Comparison of ENCODE assay signal across 13 mouse cellular contexts in the genomic region with DNA sequence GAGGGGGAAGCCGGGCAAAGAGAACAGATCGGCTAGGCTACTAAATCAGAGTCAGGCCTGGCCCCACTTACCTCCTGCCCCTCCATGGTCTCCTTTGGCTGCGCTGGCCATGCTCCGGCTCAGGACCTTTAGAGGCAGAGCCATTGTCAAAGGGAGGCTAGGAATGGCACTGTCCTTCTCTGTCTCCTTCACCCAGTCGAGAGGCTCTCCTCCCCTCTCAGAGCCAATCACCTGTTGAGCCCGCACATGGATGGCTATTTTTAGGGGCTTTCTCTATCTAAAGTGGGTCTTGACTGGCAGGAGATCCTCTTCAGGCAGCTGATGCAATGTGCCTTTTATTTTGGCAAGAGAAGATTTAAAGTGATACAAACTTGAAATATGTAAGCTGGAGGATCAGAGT. TPM values are rescaled to one million over a fixed set of nuclear protein-coding genes. Genes with fewer than 3 reads are reported as not detected.
DNase-seq lines count a peak whose midpoint lies in the region; ATAC-seq and TF ChIP-seq lines count a peak whose summit lies in the region.
"Had no signal": no experiment of that assay in that cellular context is flagged by ENCODE, and none has a peak within 500 bp of the region (broad histone marks: within the 10 kb centered on the region; RNA-seq: fewer than 3 reads in every experiment).

Cox6a2 (minus strand) TSS at position 236 of the 400 bp plus-strand sequence.

- DNase-seq in liver, postnatal 0 days: peak; percentile 11
- DNase-seq in heart, embryonic 10.5 days (ENCODE audit: low spot score): no peak
- no peak for DNase-seq in urinary bladder, adult 2 months (ENCODE audit: low spot score)
- no peak for DNase-seq in cerebellum, adult 2 months
- DNase-seq: layer of hippocampus, adult 9-11 months; lung, embryonic 14.5 days had no signal

- no peak for TF ChIP-seq CTCF in liver, postnatal 0 days (IDR thresholded peaks at IDR 0.05; ENCODE audit: low read depth)
- no peak for TF ChIP-seq CTCF in cortical plate, adult 2 months (IDR thresholded peaks at IDR 0.05; ENCODE audit: extremely low read depth, insufficient read depth, low read length)
- TF ChIP-seq CTCF in cerebellum, adult 2 months (IDR thresholded peaks at IDR 0.05; ENCODE audit: borderline replicate concordance, insufficient read depth, low read depth, low read length): no peak

- TF ChIP-seq EP300 in liver, postnatal 0 days (IDR thresholded peaks at IDR 0.05; ENCODE audit: low read depth): no peak

- no peaks in the 10 kb centered on the region for H3K4me1 ChIP-seq in liver, postnatal 0 days (ENCODE audit: insufficient read depth)
- H3K4me1 ChIP-seq in liver, embryonic 12.5 days: no peaks in the 10 kb centered on the region
- H3K4me1 ChIP-seq in cortical plate, adult 2 months (ENCODE audit: control insufficient read depth, insufficient read depth, low read length): no peaks in the 10 kb centered on the region
- peaks cover 4% of the 10 kb centered on the region; the same call in 1 of the 2 replicates for H3K4me1 ChIP-seq in heart, embryonic 10.5 days
- H3K4me1 ChIP-seq in lung, embryonic 16.5 days (replicated peaks; ENCODE audit: control insufficient read depth, insufficient read depth, low read length): no peaks in the 10 kb centered on the region
- H3K4me1 ChIP-seq in cerebellum, adult 2 months (ENCODE audit: control insufficient read depth, insufficient read depth, low read length): no peaks in the 10 kb centered on the region
- H3K4me1 ChIP-seq: forebrain, embryonic 15.5 days had no signal

- no peaks in the 10 kb centered on the region for H3K27me3 ChIP-seq in liver, postnatal 0 days (ENCODE audit: insufficient read depth, low read length)
- no peaks in the 10 kb centered on the region for H3K27me3 ChIP-seq in liver, embryonic 12.5 days (replicated peaks)
- H3K27me3 ChIP-seq in heart, embryonic 10.5 days (ENCODE audit: insufficient read depth, poor library complexity, severe bottlenecking): no peaks in the 10 kb centered on the region
- no peaks in the 10 kb centered on the region for H3K27me3 ChIP-seq in lung, embryonic 16.5 days (ENCODE audit: control insufficient read depth, insufficient read depth, low read depth, low read length)
- no peaks in the 10 kb centered on the region for H3K27me3 ChIP-seq in cerebellum, adult 2 months (ENCODE audit: control insufficient read depth, insufficient read depth, low read length)
- H3K27me3 ChIP-seq: forebrain, embryonic 15.5 days had no signal

- no peak for ATAC-seq in liver, postnatal 0 days
- ATAC-seq in liver, embryonic 12.5 days: no peak
- no peak for ATAC-seq in lung, embryonic 16.5 days (ENCODE audit: low read depth)
- no peak for ATAC-seq in megakaryocyte, adult 5-6 weeks (ENCODE audit: poor library complexity, severe bottlenecking)
- ATAC-seq: CD4-positive, CD25-positive, alpha-beta regulatory T cell, adult 4 months; forebrain, embryonic 15.5 days had no signal

- no peak for TF ChIP-seq POLR2A in cortical plate, adult 2 months (IDR thresholded peaks at IDR 0.05; ENCODE audit: extremely low read depth, insufficient read depth, low read length)
- no peak for TF ChIP-seq POLR2A in cerebellum, adult 2 months (IDR thresholded peaks at IDR 0.05; ENCODE audit: borderline replicate concordance, insufficient read depth, low read length)

- no peak within 1 kb of the TSS for H3K9ac ChIP-seq in liver, postnatal 0 days (replicated peaks)
- no peak within 1 kb of the TSS for H3K9ac ChIP-seq in liver, embryonic 12.5 days
- H3K9ac ChIP-seq in lung, embryonic 16.5 days (ENCODE audit: low read length): no peak within 1 kb of the TSS
- H3K9ac ChIP-seq: forebrain, embryonic 15.5 days; lung, embryonic 14.5 days had no signal

- WGBS in liver, postnatal 0 days (ENCODE audit: insufficient replicate concordance): 78% methylated on average over 6 of the region's 6 CpGs
- 62% methylated on average over 6 of the region's 6 CpGs for WGBS in liver, embryonic 12.5 days (ENCODE audit: insufficient replicate concordance)
- WGBS in heart, embryonic 10.5 days: 36% methylated on average over 6 of the region's 6 CpGs
- 54% methylated on average over 6 of the region's 6 CpGs for WGBS in lung, embryonic 16.5 days
- WGBS in cerebellum, adult 2 months: 59% methylated on average over 6 of the region's 6 CpGs

- H3K27ac ChIP-seq in liver, postnatal 0 days (ENCODE audit: low read depth): no peak within 1 kb of the TSS
- H3K27ac ChIP-seq in liver, embryonic 12.5 days: no peak within 1 kb of the TSS
- H3K27ac ChIP-seq in cortical plate, adult 2 months (ENCODE audit: insufficient read depth, low read length): no peak within 1 kb of the TSS
- peak within 1 kb of the TSS; percentile 90 for H3K27ac ChIP-seq in heart, embryonic 10.5 days
- H3K27ac ChIP-seq in lung, embryonic 16.5 days (ENCODE audit: low read length): no peak within 1 kb of the TSS
- no peak within 1 kb of the TSS for H3K27ac ChIP-seq in cerebellum, adult 2 months (ENCODE audit: insufficient read depth, low read length)
- H3K27ac ChIP-seq: forebrain, embryonic 15.5 days had no signal

- H3K4me2 ChIP-seq in liver, postnatal 0 days (ENCODE audit: low read depth, low read length): no peak within 1 kb of the TSS
- H3K4me2 ChIP-seq in liver, embryonic 12.5 days: no peak within 1 kb of the TSS
- no peak within 1 kb of the TSS for H3K4me2 ChIP-seq in lung, embryonic 16.5 days (ENCODE audit: low read depth, low read length)
- H3K4me2 ChIP-seq: forebrain, embryonic 15.5 days; lung, embryonic 14.5 days had no signal

- H3K4me3 ChIP-seq in liver, postnatal 0 days (ENCODE audit: low read depth, low read length): no peak within 1 kb of the TSS
- no peak within 1 kb of the TSS for H3K4me3 ChIP-seq in liver, embryonic 12.5 days
- H3K4me3 ChIP-seq in cortical plate, adult 2 months (ENCODE audit: insufficient read depth, low read length): no peak within 1 kb of the TSS
- peak within 1 kb of the TSS; percentile 59 for H3K4me3 ChIP-seq in heart, embryonic 10.5 days
- H3K4me3 ChIP-seq in lung, embryonic 16.5 days (ENCODE audit: low read length): no peak within 1 kb of the TSS
- no peak within 1 kb of the TSS for H3K4me3 ChIP-seq in cerebellum, adult 2 months (replicated peaks; ENCODE audit: insufficient read depth, low read depth, low read length)
- H3K4me3 ChIP-seq: forebrain, embryonic 15.5 days had no signal

- H3K9me3 ChIP-seq in liver, postnatal 0 days (ENCODE audit: low read length): no peaks in the 10 kb centered on the region
- no peaks in the 10 kb centered on the region for H3K9me3 ChIP-seq in liver, embryonic 12.5 days (replicated peaks)
- H3K9me3 ChIP-seq in heart, embryonic 10.5 days: no peaks in the 10 kb centered on the region
- H3K9me3 ChIP-seq in lung, embryonic 16.5 days (ENCODE audit: control insufficient read depth, low read length): no peaks in the 10 kb centered on the region
- H3K9me3 ChIP-seq: forebrain, embryonic 15.5 days had no signal

- H3K36me3 ChIP-seq in liver, postnatal 0 days (replicated peaks; ENCODE audit: insufficient read depth, low read length): no peaks in the 10 kb centered on the region
- H3K36me3 ChIP-seq in liver, embryonic 12.5 days: no peaks in the 10 kb centered on the region
- peaks cover 4% of the 10 kb centered on the region; the same call in 1 of the 2 replicates for H3K36me3 ChIP-seq in heart, embryonic 10.5 days
- H3K36me3 ChIP-seq in lung, embryonic 16.5 days (ENCODE audit: control insufficient read depth, insufficient read depth, low read length): no peaks in the 10 kb centered on the region
- H3K36me3 ChIP-seq: forebrain, embryonic 15.5 days had no signal

RNA-seq across cellular contexts. Expression of gene Cox6a2, which starts in this region (rescaled TPM):
- polyA plus RNA-seq in liver, postnatal 0 days (2015; fragmentation: Nextera tagmentation; extraction: Ambion mirVana): 1.1 and 15.6 TPM in 2 replicates
- polyA plus RNA-seq in liver, embryonic 12.5 days (2016; fragmentation: Nextera tagmentation; extraction: Ambion mirVana): 1.2 and 1.5 TPM in 2 replicates
- 29.5 and 36.4 TPM in 2 replicates for polyA plus RNA-seq in cortical plate, adult 2 months (2012; rRNA removed)
- polyA plus RNA-seq in heart, embryonic 10.5 days (2016; fragmentation: Nextera tagmentation; extraction: Ambion mirVana): 258 and 459 TPM in 2 replicates
- polyA plus RNA-seq in lung, embryonic 16.5 days (2015; fragmentation: Nextera tagmentation; extraction: Ambion mirVana): 22.4 and 28.3 TPM in 2 replicates
- 1.3 and 6.9 TPM in 2 replicates for total RNA-seq in megakaryocyte, adult 5-6 weeks (2015)
- 2.9 and 5.4 TPM in 2 replicates for total RNA-seq in megakaryocyte, adult 5-6 weeks (2017)
- 0.24 and 0.26 TPM in 2 replicates for polyA plus RNA-seq in urinary bladder, adult 2 months (2012; rRNA removed)
- polyA plus RNA-seq in cerebellum, adult 2 months (2012; rRNA removed): 0.82 and 0.89 TPM in 2 replicates
- polyA plus RNA-seq: forebrain, embryonic 15.5 days; stomach, embryonic 14.5 days had no signal
